Mouse (Mus musculus): ENCODE measurements around the gene Sgk1.
A peak's percentile ranks its signal among the peaks of the same experiment; 100 is the strongest.

Gene Sgk1

DNA sequence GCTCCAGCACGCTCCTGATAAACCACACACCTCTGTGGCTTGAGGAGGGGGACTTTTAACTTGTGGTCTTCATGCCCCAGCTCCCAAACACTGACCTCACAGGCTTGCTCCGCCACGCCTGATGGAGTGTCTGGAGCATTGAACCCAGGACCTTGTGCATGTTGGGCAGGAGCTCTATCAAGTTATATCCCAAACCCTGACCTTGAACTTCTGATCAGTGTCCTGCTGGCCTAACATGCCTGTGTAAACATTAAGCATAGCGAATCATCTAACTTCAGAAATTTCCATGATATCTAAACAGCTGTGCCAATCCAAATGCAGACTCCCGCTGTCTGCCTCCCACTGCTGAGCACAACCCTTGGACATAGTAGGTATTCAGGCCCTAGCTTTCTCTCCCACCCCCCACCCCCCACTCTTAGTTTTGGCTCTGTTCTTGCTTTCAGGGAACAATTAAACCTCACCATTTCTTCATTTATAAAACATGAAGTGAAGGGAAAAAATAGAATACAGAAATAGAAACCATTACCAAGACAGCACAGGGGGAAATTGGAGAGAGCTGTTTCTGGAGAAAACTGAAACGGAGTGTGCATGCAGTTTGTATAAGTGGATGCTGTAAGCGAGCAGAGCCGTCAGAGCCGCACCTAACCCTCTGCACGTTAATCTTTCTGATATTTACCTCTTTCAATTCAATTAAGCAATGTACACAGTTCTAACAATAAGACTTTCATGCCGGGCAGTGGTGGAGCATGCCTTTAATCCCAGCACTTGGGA, 34.5 kb downstream of the Sgk1 start:
- no peak for DNase-seq (ENCODE audit: low read depth, low spot score)

DNA sequence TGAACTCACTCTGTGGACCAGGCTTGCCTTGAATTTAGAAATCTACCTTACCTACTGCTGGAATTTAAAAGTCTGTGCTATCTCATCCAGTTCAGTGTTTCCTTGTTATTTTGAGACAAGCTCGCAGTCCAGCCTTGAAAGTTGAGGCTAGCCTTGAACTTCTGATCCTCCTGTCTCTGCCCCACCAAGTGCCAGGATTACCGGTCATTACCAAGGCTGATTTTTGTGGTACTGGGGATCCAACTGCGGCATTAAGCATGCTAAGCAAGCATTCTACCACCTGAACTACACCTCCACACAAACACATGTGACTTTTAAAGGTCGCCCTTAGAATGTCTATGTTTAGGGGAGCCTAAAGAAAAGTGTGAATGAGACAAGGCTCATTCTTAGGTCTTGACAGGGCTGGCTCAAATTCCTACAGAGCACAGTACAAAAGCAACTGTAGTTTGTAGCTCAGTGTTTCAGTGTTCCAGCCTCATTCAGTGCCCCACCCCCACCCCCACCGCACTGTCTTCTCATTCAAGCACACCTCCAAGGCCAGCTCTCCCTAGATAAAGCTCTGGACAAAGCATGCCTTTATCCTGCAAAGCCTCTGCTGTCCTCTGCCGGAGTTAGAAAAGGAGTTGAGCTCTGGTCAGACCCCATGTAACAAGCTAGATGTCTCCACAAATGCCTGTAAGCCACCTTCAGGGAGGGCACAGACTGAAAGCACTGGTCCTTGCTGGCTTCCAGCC, 36.2 kb downstream of the Sgk1 start:
- no peak for DNase-seq (ENCODE audit: low read depth, low spot score)

DNA sequence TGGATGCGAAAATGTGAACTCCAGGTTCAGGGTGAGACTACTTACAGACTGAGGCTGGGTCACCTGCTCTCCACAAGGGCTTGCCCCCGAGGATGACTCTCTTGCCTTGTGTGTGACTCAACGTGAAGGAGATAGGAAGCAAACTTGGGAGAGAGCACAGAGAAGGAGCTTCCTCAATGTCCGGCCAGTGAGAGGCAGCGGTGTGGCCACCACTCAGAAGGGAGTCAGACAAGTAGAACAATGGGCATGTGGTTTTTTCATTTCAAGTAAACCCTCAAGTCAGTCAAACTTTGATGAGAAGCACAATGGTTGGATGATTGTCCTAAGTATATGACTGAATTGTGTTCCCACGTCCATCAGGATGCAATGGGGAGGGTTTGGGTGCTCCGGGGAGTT, 36.8 kb downstream of the Sgk1 start:
- DNase-seq (ENCODE audit: low read depth, low spot score): no peak

DNA sequence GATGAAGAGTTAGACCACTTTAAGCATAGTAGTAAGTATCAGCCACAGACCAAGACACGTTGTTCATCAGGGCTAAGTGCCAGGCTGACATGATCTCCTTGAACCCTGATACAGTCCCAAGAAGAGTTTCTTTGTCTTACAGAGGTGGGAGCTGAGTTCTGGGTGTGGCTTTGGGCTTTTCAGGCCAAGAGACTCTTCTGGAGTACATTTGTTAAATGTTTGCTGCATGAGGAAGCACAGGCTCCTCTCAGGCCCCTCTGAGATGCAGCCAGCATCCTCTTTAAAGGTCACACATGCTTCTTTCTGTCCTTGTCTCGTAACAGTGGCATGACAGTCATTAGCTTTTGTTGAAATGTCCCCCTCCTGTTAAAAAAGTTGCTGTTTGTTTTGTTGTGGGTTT, 38.6 kb downstream of the Sgk1 start:
- no peak for DNase-seq (ENCODE audit: low read depth, low spot score)

DNA sequence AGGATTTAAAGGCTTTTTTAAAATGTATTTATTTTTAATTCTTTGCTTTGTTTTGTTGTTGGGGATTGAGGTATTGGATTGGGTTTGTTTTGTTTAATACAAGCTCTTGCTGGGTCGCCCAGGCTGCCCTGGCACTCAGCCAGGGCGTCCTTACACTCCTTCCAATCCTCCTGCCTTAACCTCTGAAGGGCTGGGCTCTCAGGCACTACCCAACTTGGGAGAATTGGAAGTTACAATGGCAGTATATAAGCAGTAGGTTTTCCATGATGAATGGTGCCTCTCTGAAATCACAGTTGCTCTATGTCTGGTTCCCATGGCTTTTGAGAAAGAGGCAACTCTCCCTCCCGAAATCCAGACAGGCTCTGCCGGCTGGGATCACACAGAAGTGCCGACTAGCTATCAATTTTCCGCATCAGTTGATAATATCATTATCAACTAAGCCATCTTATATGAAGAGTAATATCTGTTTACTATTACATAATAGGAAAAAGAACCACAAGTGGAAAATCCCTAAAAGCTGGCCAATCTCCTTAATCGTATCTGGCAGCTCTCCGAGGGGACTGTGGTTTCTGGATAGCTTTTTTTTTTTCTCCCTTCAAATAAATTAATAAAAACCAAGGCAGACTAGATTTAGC, 40.8 kb downstream of the Sgk1 start:
- DNase-seq (ENCODE audit: low read depth, low spot score): peak; percentile 2

DNA sequence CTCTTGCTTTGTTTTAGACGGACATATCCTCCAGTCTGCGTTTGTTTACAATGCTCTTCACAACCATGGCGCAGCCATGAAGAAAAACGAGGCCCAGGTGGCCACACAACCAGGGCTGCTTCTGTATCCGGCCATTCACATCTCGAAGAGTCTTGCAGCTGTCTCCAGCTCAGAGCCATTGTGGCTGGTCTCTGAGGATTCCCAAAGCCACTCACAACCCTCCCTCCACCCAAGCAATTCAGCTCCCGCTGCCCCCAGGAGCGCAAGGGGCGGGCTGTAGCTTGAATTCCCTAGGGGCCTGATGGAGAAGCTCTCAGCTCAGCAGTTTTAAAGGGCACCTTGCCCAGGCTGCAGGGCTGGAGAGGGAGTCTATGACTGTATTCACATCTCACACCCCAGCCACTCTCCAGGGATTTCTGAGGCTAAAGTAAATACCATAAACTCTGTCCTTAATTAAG, 41.5 kb downstream of the Sgk1 start:
- DNase-seq (ENCODE audit: low read depth, low spot score): no peak

DNA sequence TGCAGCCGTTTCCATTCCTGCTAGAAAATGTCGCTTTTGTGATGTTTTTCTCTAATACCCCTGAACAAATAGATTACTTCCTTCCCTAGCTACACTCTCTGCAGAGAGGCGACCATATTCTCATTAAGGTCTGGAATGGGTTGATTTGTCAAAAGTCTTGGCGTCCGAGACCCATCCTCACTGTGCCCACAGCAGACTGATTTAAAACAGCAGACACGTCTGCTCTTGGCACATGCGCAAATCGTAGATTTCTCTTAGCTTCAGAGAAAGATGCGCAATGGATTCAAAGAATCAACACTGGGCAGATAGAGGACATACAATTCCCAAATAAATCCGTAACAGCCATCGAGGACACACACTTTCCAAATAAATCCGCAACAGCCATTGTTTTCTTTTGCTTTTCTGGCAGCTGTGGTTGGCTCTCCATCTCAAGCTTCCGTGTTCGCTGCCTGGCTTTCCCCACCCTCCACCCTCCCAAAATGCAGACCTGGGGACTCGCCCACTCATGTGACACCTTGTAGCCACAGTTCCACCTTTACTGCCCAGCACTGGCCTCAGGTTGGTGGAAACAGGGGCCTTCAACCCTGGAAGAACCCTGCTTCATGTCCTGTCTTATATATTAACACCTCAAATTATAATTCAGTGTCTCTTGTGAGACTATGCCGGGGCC, 42.2 kb downstream of the Sgk1 start:
- DNase-seq (ENCODE audit: low read depth, low spot score): no peak

DNA sequence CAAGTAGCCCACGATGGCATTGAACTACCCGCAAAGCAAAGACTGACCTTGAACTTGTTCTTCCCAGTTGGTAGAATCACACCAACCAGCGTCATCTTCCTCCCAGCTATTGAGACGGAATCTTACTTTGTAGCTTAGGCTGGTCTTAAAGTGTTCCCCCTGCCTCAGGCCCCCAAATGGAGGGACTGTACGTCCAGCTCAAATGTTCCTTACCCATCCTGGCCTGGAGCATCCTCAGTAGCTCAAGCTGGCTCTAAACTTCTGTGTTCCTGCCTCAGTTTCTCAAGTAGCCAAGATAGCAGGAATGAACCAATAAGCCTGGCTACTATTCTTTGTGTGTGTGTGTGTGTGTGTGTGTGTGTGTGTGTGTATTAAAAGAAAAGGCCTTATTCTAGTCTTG, 45.0 kb downstream of the Sgk1 start:
- no peak for DNase-seq (ENCODE audit: low read depth, low spot score)

DNA sequence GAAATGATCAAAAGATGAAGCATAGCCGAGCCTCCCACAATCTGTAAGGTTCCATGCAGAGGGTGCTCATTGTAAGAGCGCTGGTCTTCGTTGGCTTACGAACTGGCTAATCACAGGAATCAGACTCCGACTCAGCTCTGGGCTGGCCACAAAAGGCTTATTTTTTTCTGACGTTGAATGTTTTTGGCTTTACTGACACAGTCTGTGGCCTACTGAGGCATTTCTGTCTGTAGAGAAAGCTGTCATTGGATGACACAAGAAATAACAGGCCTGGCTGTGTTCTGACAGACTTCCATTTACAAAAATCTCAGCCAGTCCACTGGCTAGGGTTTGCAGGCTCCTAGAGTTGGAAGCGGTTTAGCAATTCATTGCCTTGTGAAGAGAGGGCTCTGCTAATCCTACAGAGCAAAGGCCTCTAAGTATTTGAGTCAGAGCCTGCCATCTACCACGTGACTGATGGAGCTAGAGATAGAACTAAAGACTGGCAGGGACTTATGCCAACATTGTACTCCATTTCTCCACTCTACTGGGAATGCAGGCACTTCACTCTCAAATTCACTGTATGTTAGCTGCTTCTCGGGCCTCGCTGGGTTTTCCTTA, 48.9 kb downstream of the Sgk1 start:
- no peak for DNase-seq (ENCODE audit: low read depth, low spot score)

DNA sequence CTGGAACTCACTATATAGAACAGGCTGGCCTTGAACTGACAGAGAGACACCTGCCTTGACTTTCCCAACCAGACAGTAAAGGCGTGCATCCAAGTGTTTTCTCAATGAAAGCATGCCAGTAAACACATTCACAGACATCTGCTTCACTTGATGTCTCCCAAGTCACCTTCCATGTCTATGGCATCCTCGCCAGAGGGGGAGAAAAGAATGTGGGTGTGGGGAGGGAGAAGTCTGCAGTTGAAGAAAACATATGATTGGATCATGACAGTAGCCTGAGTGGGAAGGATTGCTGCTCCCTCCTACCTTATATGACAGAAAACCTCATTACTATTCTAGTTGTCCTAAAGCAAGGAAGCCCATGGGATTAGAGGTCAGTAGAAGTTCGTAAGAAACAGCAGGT, 50.8 kb downstream of the Sgk1 start:
- no peak for DNase-seq (ENCODE audit: low read depth, low spot score)

DNA sequence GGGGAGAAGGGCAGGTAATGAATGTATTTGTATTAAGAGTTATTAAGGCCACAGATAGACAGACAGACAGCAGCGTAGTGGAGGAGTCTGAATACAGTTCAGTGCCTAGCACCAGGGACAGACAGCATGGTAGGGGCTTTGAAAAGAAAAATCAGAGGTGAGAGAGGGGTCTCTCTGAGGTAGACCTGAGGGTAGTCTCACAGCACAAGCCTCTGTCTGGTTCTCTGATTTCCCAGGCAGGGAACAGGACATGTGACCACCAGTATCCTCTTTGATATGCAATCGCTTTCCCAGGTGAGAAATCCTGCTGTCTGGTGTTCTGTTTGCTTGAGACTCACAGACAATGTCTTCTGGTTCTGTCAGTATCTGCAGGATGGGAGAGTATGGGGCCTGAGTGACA, 52.8 kb downstream of the Sgk1 start:
- no peak for DNase-seq (ENCODE audit: low read depth, low spot score)

DNA sequence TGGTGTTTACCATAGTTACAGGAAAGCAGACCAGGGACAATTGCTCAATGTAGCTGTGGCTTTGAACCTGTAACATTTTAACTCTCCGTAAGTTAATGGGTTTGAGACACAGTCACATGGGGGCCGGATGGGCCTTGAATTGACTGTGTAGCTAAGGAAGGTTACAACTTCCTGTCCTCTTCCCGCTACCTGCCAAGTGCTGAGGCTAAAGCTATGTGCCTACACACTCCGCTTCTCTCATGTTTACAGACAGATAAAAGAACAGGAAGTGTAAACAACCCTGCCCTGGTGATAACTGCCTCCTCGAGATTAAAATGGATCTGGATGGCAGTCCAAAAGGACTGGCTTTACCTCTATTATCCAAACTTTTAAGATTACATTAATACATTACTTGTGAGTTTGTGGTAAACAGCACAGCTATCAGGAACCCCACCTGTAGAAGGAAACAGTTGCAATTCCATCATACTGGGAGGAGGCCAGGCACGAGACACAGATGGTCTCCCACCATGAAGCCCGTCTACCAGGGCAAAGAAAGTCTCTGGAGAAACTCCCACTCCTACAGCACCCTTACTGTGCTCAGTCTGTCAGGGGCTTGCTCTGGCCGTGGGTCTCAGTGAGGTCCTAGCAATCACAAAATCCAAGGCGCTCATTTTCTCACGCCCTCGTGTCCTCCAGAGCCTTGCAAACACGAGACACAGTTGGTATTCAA, 54.7 kb downstream of the Sgk1 start:
- DNase-seq (ENCODE audit: low read depth, low spot score): no peak

DNA sequence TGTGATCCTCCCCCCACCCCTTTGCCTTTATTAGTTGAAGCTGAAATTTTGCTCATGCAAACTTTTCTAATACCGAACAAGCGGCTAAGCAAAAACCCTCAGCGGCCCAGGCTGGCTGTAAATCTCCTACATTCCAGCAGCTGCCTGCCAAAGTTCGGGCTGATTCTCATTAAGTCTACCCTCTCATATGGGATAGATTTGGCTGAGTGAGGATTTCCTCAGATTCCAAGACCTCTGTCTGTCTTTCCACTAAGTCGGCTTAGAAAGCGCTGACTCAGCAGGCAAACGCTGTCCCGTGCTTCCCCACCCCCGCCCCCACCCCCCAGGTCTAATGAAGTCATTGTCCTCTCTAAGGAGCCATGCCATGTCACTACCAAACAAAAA, 55.2 kb downstream of the Sgk1 start:
- DNase-seq (ENCODE audit: low read depth, low spot score): no peak

DNA sequence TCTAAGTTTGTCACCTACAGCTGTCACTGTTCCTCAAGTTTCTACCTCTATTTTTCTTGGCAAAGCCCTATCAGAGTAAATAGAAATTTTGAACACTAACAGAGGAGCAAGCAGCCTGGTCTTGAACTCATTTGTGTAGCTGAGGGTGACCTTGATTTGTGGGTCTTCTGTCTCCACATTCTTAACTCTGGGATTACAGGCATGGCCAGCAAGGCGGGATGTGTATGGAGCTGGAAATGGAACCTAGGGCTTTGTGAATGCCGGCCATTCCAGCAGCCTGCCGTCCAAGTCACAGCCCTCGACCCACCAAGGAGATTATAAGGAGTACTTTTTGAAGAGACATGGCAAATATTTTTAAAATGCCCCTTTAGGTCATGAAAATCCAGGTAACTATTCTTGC, 56.2 kb downstream of the Sgk1 start:
- DNase-seq (ENCODE audit: low read depth, low spot score): no peak

DNA sequence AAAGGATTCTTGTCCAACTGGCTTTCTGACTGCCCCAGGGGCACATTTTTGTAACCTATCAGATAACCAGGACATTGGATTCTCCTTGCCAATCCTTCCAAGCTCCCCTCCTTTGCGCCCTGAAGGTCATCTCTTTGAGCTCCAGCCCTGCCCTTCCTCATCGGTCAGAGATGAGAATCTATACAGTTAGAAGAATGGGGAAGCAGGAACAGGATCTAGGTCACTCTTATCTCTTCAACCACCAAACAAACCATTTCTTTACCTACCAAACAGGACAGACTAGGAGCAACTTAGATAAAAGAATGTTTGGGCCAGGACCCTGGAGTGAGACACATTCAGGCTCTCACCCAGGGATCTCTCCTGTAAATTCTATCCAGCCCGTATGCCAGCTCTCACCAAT, 59.3 kb downstream of the Sgk1 start:
- DNase-seq (ENCODE audit: low read depth, low spot score): no peak

DNA sequence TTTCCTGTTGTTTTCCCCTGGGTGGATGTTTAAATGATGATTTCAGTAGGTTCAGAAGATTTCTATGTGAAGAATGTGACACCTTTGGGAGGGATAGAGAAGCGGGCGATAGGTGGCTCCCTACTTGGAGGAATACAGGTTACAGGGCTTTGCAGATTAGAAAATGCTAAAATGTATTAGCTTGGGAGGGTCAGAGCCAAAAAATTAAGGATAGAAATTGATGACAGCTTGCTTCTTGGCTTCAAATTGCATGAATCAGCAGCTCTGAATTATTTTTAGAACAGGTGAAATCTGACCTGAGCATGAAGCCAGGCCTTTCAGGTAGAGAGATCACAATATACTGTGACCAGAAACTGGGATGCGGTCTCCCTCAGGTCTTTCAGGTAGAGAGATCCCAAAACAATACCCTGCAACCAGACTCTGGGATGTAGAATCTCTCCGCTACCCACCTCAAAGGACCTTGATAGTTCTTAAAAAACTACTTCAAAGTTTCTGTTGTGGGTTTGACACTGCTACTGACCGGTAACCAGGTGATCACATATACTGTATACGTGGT, 61.2 kb downstream of the Sgk1 start:
- no peak for DNase-seq (ENCODE audit: low read depth, low spot score)

DNA sequence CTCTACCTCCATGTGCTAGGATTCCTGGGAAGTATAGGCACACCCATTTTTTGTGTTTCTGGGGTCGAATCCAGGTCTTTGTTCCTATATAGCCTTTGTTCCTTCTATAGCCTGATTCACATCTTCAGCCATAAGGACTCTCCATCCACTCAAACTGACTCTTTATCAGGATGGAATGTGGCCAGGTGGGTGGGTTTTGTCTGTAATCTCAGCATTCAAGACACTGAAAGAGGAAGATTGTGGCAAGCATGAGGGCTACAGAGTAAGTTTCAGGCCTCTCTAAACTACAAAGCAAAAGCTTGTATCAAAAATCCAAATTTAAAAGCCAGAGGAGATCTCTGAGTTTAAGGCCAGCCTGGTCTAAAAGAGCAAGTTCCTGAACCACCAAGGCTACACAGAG, 63.2 kb downstream of the Sgk1 start:
- DNase-seq (ENCODE audit: low read depth, low spot score): no peak

DNA sequence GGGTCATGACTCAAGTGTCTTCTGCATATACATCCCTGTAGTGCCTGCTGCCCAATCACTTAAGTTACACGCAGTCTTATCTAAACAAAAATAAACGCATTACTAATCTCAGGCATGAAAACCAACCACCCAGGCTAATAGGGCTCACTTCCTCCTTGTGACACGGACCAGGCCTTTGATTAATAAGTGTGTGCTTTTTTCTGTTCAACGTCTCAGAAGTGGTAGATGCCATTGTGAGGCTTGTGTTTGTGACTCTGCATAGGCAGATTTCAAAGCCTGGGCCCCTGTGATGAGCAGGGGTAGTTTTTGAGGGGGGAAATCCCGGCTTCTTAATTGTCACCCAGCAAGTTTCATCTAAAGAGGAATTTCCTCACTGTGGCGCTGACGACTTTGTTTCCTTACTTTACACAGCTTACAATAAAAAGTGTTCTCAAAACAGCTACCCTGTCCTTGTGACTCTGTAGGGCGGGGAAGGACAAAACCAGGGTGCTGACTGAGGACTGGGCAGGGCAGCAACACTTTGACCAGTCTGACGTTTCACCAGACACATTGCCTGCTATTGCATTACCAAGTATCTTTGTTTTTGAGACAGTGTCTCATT, 64.9 kb downstream of the Sgk1 start:
- no peak for DNase-seq (ENCODE audit: low read depth, low spot score)

DNA sequence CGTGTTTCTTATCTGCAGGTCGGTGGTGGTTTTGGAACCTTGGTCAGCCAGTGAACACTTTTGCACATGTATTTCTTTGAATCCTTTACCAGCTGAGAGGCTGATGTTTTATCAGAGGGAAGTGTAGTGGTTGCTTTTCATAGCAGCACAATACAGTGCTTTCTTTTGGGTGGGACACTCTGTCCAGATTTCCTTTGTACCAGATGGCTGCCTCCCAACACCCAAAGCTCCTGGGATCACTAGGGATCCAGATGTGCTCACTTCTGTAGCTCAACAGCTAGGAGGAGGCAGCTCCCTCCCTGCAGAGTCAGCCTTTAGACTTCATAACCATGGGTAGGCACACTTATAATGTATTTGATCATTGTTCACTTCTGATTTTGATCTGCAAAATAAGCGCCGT, 70.5 kb downstream of the Sgk1 start:
- DNase-seq (ENCODE audit: low read depth, low spot score): no peak

DNA sequence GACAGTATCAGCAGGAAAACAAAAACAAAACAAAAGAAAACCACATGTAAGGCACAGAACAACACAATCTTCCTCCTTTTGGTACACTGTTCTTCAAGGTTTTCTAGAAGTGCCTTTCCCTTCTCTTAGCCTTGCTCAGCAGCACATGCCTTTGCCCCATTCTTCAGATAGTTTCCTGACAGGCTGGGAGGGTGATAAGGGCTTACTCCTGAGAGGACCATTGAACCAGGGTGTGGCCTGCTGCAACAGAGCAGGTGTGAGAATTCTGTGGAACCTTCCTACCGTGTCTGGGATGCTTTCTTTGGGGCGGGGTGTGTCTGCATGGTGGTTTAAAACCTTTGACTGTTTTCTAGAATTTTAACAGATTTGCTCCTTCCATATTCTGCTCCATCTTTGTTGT, 79.1 kb downstream of the Sgk1 start:
- DNase-seq (ENCODE audit: low read depth, low spot score): no peak

DNA sequence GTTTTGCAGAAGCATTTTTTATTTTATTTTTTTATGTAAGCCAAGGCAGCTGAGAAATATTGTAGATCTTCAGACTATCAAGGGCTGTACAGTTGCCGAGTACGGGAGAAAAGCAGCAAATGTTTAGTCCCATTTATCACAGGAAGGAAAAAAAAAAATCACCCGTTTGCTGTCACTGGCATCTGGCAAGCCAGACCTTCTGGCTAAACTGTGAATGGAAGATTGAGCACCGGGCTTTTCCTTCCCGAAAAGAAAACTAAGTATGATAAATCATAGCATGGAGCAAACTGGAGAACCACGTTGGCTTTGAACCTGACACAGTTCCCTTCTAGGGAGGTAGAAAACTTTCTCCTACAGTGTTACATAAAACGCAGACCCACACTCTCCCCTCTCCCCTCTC, 81.0 kb downstream of the Sgk1 start:
- no peak for DNase-seq (ENCODE audit: low read depth, low spot score)
